In the genomic region with DNA sequence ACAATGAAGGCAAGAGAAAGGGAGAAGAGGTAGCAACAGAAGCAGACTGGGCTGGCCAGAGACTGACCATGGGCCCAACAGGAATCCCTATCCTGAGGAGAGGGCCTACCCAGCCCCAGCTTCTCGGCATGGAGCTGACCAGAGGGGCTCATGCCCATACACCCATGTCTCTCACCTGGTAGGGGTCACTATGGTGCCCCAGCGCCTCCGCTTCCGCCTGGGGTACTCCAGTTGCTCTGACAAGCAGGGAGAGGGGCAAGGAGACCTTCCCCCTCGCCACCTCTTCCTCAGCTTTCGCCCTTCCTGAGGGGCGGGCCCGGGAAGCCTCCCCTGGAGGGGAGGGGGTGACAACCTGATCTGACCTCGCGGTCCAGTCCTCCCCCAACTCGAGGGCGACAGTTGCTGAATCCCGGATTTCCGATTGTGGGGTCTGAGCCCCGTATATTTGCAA, we compare ENCODE assay signal across 8 mouse cellular contexts. TPM values are rescaled to one million over a fixed set of nuclear protein-coding genes. Genes with fewer than 3 reads are reported as not detected.
A peak's percentile ranks its signal among the peaks of the same experiment; 100 is the strongest.
DNase-seq lines count a peak whose midpoint lies in the region; ATAC-seq and TF ChIP-seq lines count a peak whose summit lies in the region.

No protein-coding gene starts in this region.

- peak overlapping the region; percentile 97 for H3K27ac ChIP-seq in forebrain, postnatal 0 days (ENCODE audit: low read depth, low read length)
- H3K27ac ChIP-seq in limb, embryonic 12.5 days, result peak overlapping the region; percentile 93
- H3K27ac ChIP-seq in neural tube, embryonic 13.5 days (replicated peaks), result peak overlapping the region; percentile 95

- H3K27me3 ChIP-seq in forebrain, postnatal 0 days (ENCODE audit: insufficient read depth, low read length), result no peaks in the 10 kb centered on the region
- no peaks in the 10 kb centered on the region for H3K27me3 ChIP-seq in limb, embryonic 12.5 days
- no peaks in the 10 kb centered on the region for H3K27me3 ChIP-seq in neural tube, embryonic 13.5 days

- H3K4me3 ChIP-seq in forebrain, postnatal 0 days (ENCODE audit: low read depth, low read length), result peak overlapping the region; percentile 81
- H3K4me3 ChIP-seq in limb, embryonic 12.5 days (replicated peaks), result peak overlapping the region; percentile 79
- H3K4me3 ChIP-seq in neural tube, embryonic 13.5 days, result peak overlapping the region; percentile 91

- ATAC-seq in forebrain, postnatal 0 days, result no peak
- peak; percentile 1; the same call in 1 of the 2 replicates for ATAC-seq in limb, embryonic 12.5 days (ENCODE audit: insufficient number of reproducible peaks, insufficient read depth, low FRiP score, low TSS enrichment, low read depth)
- ATAC-seq in neural tube, embryonic 13.5 days (ENCODE audit: low read depth), result no peak

- no peaks in the 10 kb centered on the region for H3K9me3 ChIP-seq in forebrain, postnatal 0 days (ENCODE audit: low read length)
- H3K9me3 ChIP-seq in limb, embryonic 12.5 days, result no peaks in the 10 kb centered on the region
- no peaks in the 10 kb centered on the region for H3K9me3 ChIP-seq in neural tube, embryonic 13.5 days

- H3K9ac ChIP-seq in forebrain, postnatal 0 days, result peak overlapping the region; percentile 96
- H3K9ac ChIP-seq in limb, embryonic 12.5 days (replicated peaks), result peak overlapping the region; percentile 76
- peak overlapping the region; percentile 94 for H3K9ac ChIP-seq in neural tube, embryonic 13.5 days

- no peak for TF ChIP-seq POLR2A in brain, embryonic 14.5 days (IDR thresholded peaks at IDR 0.05; ENCODE audit: borderline replicate concordance, extremely low read depth, insufficient read depth, insufficient read length, poor library complexity, severe bottlenecking)

- H3K36me3 ChIP-seq in forebrain, postnatal 0 days (ENCODE audit: insufficient read depth), result peaks cover 19% of the 10 kb centered on the region
- peaks cover 26% of the 10 kb centered on the region for H3K36me3 ChIP-seq in limb, embryonic 12.5 days
- peaks cover 20% of the 10 kb centered on the region for H3K36me3 ChIP-seq in neural tube, embryonic 13.5 days

- 0% methylated on average over 14 of the region's 15 CpGs for WGBS in forebrain, postnatal 0 days
- WGBS in limb, embryonic 12.5 days, result under 1% methylated on average over 14 of the region's 15 CpGs
- WGBS in neural tube, embryonic 13.5 days, result under 1% methylated on average over 15 of the region's 15 CpGs

- TF ChIP-seq CTCF in brain, embryonic 14.5 days (IDR thresholded peaks at IDR 0.05; ENCODE audit: borderline replicate concordance, extremely low read depth, insufficient read depth, insufficient read length), result no peak
- no peak for TF ChIP-seq CTCF in forebrain, postnatal 0 days (IDR thresholded peaks at IDR 0.05; ENCODE audit: low read depth)

- H3K4me1 ChIP-seq in forebrain, postnatal 0 days (ENCODE audit: insufficient read depth), result peaks cover 26% of the 10 kb centered on the region
- H3K4me1 ChIP-seq in limb, embryonic 12.5 days (replicated peaks), result peaks cover 30% of the 10 kb centered on the region
- H3K4me1 ChIP-seq in neural tube, embryonic 13.5 days (replicated peaks), result peaks cover 40% of the 10 kb centered on the region

- H3K4me2 ChIP-seq in forebrain, postnatal 0 days (ENCODE audit: low read depth), result peak overlapping the region; percentile 98
- peak overlapping the region; percentile 99 for H3K4me2 ChIP-seq in limb, embryonic 12.5 days
- peak overlapping the region; percentile 99 for H3K4me2 ChIP-seq in neural tube, embryonic 13.5 days

- peak; percentile 42 for DNase-seq in kidney, adult 9 months
- DNase-seq in kidney, postnatal 10 days, result no peak
- DNase-seq in brain, embryonic 14.5 days (ENCODE audit: low read depth), result peak; percentile 20
- no peak for DNase-seq in forebrain, postnatal 0 days
- no peak for DNase-seq in urinary bladder, postnatal 36 days (ENCODE audit: low spot score in 2 of 2)
- DNase-seq in right cerebral cortex, adult 2 months (ENCODE audit: low spot score in 2 of 2), result no peak

RNA-seq across cellular contexts. Expression of gene Taok2, which starts 0.7 kb away (rescaled TPM):
- 101 and 131 TPM in 2 replicates for polyA plus RNA-seq in brain, embryonic 14.5 days (2012; rRNA removed)
- 100 and 110 TPM in 2 replicates for total RNA-seq in forebrain, postnatal 0 days (2014; rRNA removed)
- 30.5 and 42.6 TPM in 2 replicates for polyA plus RNA-seq in forebrain, postnatal 0 days (2015; fragmentation: Nextera tagmentation; extraction: Ambion mirVana)
- 58.2 and 60.3 TPM in 2 replicates for polyA plus RNA-seq in limb, embryonic 12.5 days (2016; fragmentation: Nextera tagmentation; extraction: Ambion mirVana)
- 48.7 and 50.5 TPM in 2 replicates for polyA plus RNA-seq in neural tube, embryonic 13.5 days (2015; fragmentation: Nextera tagmentation; extraction: Ambion mirVana)

RNA-seq across cellular contexts. Expression of gene Ino80e, which starts 21.6 kb away (rescaled TPM):
- 86.9 and 99.3 TPM in 2 replicates for polyA plus RNA-seq in brain, embryonic 14.5 days (2012; rRNA removed)
- 62.8 and 69.9 TPM in 2 replicates for total RNA-seq in forebrain, postnatal 0 days (2014; rRNA removed)
- polyA plus RNA-seq in forebrain, postnatal 0 days (2015; fragmentation: Nextera tagmentation; extraction: Ambion mirVana), result 102 and 107 TPM in 2 replicates
- polyA plus RNA-seq in limb, embryonic 12.5 days (2016; fragmentation: Nextera tagmentation; extraction: Ambion mirVana), result 93.3 and 101 TPM in 2 replicates
- 74.3 and 79.1 TPM in 2 replicates for polyA plus RNA-seq in neural tube, embryonic 13.5 days (2015; fragmentation: Nextera tagmentation; extraction: Ambion mirVana)

RNA-seq across cellular contexts. Expression of gene Hirip3, which starts 22.0 kb away (rescaled TPM):
- 48.6 and 65.1 TPM in 2 replicates for polyA plus RNA-seq in brain, embryonic 14.5 days (2012; rRNA removed)
- 11.7 and 21.3 TPM in 2 replicates for total RNA-seq in forebrain, postnatal 0 days (2014; rRNA removed)
- polyA plus RNA-seq in forebrain, postnatal 0 days (2015; fragmentation: Nextera tagmentation; extraction: Ambion mirVana), result 9.9 and 19.5 TPM in 2 replicates
- polyA plus RNA-seq in limb, embryonic 12.5 days (2016; fragmentation: Nextera tagmentation; extraction: Ambion mirVana), result 46.1 and 50.7 TPM in 2 replicates
- 19.0 and 19.9 TPM in 2 replicates for polyA plus RNA-seq in neural tube, embryonic 13.5 days (2015; fragmentation: Nextera tagmentation; extraction: Ambion mirVana)

RNA-seq across cellular contexts. Expression of gene Doc2a, which starts 36.5 kb away (rescaled TPM):
- polyA plus RNA-seq in brain, embryonic 14.5 days (2012; rRNA removed), result 11.8 and 13.2 TPM in 2 replicates
- 35.7 and 148 TPM in 2 replicates for total RNA-seq in forebrain, postnatal 0 days (2014; rRNA removed)
- polyA plus RNA-seq in forebrain, postnatal 0 days (2015; fragmentation: Nextera tagmentation; extraction: Ambion mirVana), result 31.5 and 32.5 TPM in 2 replicates
- 1.5 and 2.3 TPM in 2 replicates for polyA plus RNA-seq in limb, embryonic 12.5 days (2016; fragmentation: Nextera tagmentation; extraction: Ambion mirVana)
- polyA plus RNA-seq in neural tube, embryonic 13.5 days (2015; fragmentation: Nextera tagmentation; extraction: Ambion mirVana), result 8.2 and 9.5 TPM in 2 replicates

RNA-seq across cellular contexts. Expression of gene Tmem219, which starts 39.0 kb away (rescaled TPM):
- polyA plus RNA-seq in brain, embryonic 14.5 days (2012; rRNA removed), result 28.3 and 36.8 TPM in 2 replicates
- total RNA-seq in forebrain, postnatal 0 days (2014; rRNA removed), result 22.8 and 23.8 TPM in 2 replicates
- polyA plus RNA-seq in forebrain, postnatal 0 days (2015; fragmentation: Nextera tagmentation; extraction: Ambion mirVana), result 44.7 and 45.4 TPM in 2 replicates
- polyA plus RNA-seq in limb, embryonic 12.5 days (2016; fragmentation: Nextera tagmentation; extraction: Ambion mirVana), result 17.7 and 18.0 TPM in 2 replicates
- polyA plus RNA-seq in neural tube, embryonic 13.5 days (2015; fragmentation: Nextera tagmentation; extraction: Ambion mirVana), result 25.3 and 25.7 TPM in 2 replicates

Comparison
In these comparisons a context has a peak if more than half of its experiments do, and no peak if none do; other contexts are left out.
1. DNase-seq: peak in kidney, adult 9 months (single experiment) and brain, embryonic 14.5 days (single experiment); none in kidney, postnatal 10 days (single experiment), forebrain, postnatal 0 days (single experiment), urinary bladder, postnatal 36 days (0 of 2) and right cerebral cortex, adult 2 months (0 of 2).
2. Peak in every context shown above with its lines, with median percentiles within 50 percentile points of each other: H3K27ac ChIP-seq, H3K4me2 ChIP-seq, H3K4me3 ChIP-seq and H3K9ac ChIP-seq.